Mouse (Mus musculus): ENCODE measurements around the gene Sun1.

- TF ChIP-seq CTCF (IDR thresholded peaks at IDR 0.05; ENCODE audit: borderline replicate concordance, extremely low read depth, insufficient read depth, insufficient read length) (no peak), POLR2A (IDR thresholded peaks at IDR 0.05; ENCODE audit: borderline replicate concordance, extremely low read depth, insufficient read depth, insufficient read length, poor library complexity, severe bottlenecking) (no peak)
These were observed 37.0 kb downstream of the Sun1 start for GRCm38 (mm10) chr5:139237436-139237835.

Measured in brain, embryonic 14.5 days (tissue).